Mouse (Mus musculus) bone marrow macrophage, adult 2 months (primary cell): ENCODE measurements at regions not wholly inside any gene's neighbourhood (a gene's known extent, or its start where the extent isn't known, plus 50 kb on each side); places are given as distances from the start of the nearest gene placed in this dataset.
"Not testable (repeated sequence)": the region's sequence is repeated elsewhere in the genome, so short reads cannot be mapped to it uniquely, and the experiment has no call there.

ENCODE experiments used
- H3K27ac ChIP-seq: 2 replicates; pipeline ENCODE4 v1.5.1; 2012; ENCODE audit warnings: low read depth, low read length; ENCODE audit not compliant: insufficient read depth
- H3K4me1 ChIP-seq: 2 replicates; pipeline ENCODE4 v1.6.1; 2012; ENCODE audit warnings: low read length; ENCODE audit not compliant: control insufficient read depth, insufficient read depth
- H3K4me3 ChIP-seq: 2 replicates; pipeline ENCODE4 v1.5.1; 2012; ENCODE audit warnings: mild to moderate bottlenecking, low read length, moderate library complexity; ENCODE audit not compliant: insufficient read depth
- CTCF ChIP-seq: IDR thresholded peaks from 2 replicates; pipeline ENCODE4 v1.5.1; 2012; ENCODE audit warnings: low read depth, mild to moderate bottlenecking, low read length, moderate library complexity
- POLR2A ChIP-seq: IDR thresholded peaks from 2 replicates; pipeline ENCODE4 v1.6.1; 2012; ENCODE audit warnings: mild to moderate bottlenecking, low read depth, low read length, borderline replicate concordance

DNA sequence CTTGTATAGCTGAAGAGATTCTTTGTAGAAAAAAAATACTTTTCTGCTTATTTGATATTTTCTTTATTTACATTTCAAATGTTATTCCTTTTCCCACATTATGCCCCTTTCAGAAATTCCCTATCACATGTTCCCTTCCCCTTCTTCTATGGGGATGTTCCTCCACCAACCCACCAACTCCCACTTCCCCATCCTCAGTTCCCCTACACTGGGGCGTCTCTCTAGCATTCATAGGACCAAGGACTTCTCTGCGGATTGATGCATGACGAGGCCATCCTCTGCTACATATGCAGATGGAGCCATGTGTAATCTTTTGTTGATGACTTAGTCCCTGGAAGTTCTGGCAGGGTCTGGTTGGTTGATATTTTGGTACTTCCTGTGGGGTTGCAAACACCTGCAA is 520.5 kb upstream of the Zfp386 start:
- 0 out of 2 replicates have a peak, but pooled peaks cover 2% of the 10 kb centered on the region for H3K4me1 ChIP-seq
- H3K4me3 ChIP-seq: no peak overlapping the region
- no peak overlapping the region for H3K27ac ChIP-seq
- TF ChIP-seq CTCF (no peak), POLR2A (no peak)

DNA sequence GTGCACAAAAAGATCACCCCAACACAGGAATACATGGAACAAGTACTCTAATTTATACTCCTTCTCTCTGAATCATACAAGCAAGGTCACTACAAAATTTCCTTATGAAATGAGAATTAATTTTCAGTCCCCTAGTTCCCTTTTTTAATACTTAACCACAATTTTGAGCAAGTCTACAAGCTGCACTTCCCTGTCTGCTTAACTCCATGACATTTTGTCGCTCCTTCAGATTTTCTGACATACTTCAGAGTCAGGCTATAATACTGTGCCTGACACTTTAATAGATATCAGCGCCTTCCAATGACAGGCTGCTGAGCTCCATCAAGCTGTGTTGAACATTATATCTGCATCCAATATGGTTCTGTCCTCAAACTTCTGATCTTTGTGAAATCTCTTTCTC is 505.0 kb upstream of the Zfp386 start:
- H3K4me1 ChIP-seq: no peaks in the 10 kb centered on the region
- no peak overlapping the region for H3K4me3 ChIP-seq
- no peak overlapping the region for H3K27ac ChIP-seq
- no peak for TF ChIP-seq POLR2A
- TF ChIP-seq CTCF: no peak

DNA sequence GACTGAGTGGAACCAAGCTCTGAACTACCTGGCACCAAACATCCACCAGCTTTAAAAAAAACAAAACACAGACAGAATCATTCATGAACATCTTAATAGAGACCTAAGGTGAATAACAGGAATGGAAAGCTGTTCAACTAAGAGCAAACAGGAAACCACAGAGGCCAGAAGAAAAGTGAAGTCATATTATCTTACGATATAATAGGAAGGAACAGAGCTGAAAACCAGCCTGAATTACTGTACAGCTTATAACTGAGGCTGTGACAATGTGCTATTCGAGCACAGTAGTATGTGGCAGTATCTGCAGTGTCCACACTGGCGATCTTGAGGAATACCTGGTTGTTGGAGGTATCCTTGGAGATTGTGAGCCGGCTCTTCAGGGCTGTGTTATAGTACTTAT is 480.6 kb upstream of the Zfp386 start:
- not testable (repeated sequence) for H3K4me1 ChIP-seq, H3K4me3 ChIP-seq, H3K27ac ChIP-seq

DNA sequence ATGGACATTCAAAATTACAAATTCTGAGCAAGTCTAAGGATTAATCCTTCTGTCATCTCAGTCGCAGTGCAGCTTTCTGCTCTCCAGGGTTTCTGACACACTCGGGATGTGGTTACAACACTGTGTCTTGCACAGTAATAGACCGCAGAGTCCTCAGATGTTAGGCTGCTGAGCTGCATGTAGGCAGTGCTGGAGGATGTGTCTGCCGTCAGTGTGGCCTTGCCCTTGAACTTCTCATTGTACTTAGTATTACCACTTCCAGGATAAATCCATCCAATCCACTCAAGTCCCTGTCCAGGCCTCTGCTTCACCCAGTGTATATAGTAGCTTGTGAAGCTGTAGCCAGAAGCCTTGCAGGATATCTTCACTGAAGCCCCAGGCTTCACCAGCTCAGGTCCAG is 454.5 kb upstream of the Zfp386 start:
- not testable (repeated sequence) for H3K4me3 ChIP-seq, H3K27ac ChIP-seq, H3K4me1 ChIP-seq

DNA sequence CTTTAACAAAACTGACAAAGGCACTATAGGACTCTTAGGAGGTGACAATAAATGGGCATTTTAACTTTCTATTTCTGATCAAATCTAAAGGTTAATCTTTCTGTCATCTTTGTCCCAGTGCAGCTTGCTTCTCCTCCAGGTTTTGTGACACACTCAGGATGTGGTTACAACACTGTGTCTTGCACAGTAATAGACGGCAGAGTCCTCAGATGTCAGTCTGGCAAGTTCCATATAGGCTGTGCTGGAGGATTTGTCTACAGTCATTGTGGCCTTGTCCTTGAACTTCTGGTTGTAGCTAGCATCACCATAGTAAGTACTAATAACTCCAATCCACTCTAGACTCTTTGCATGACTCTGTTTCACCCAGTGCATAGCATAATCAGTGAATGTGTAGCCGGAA is 443.8 kb upstream of the Zfp386 start:
- Histone ChIP-seq H3K4me1 (no peaks in the 10 kb centered on the region), H3K4me3 (no peak overlapping the region), H3K27ac (no peak overlapping the region)
- no peak for TF ChIP-seq POLR2A
- no peak for TF ChIP-seq CTCF

DNA sequence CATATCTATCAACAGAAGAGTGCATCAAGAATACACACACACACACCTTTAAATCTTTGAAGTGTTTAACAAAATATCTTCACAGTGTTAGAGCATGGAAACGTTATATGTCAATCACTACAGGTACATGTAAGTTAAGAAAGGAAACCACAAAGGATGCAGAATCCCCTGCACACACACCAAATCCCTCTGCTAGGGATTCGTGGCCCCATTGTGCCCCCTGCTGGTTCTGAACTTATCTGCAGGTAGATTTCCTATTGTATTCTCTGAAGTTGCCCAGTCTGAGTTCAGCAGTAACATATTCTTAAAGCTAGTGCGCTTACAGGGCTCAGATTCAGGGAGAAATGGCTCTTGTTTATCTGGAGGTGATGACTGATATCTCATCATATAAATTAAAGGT is 442.6 kb upstream of the Zfp386 start:
- Histone ChIP-seq H3K4me1 (no peaks in the 10 kb centered on the region), H3K27ac (no peak overlapping the region), H3K4me3 (no peak overlapping the region)
- TF ChIP-seq POLR2A: no peak
- TF ChIP-seq CTCF: peak; percentile 26; the same call in 1 of the 2 replicates

DNA sequence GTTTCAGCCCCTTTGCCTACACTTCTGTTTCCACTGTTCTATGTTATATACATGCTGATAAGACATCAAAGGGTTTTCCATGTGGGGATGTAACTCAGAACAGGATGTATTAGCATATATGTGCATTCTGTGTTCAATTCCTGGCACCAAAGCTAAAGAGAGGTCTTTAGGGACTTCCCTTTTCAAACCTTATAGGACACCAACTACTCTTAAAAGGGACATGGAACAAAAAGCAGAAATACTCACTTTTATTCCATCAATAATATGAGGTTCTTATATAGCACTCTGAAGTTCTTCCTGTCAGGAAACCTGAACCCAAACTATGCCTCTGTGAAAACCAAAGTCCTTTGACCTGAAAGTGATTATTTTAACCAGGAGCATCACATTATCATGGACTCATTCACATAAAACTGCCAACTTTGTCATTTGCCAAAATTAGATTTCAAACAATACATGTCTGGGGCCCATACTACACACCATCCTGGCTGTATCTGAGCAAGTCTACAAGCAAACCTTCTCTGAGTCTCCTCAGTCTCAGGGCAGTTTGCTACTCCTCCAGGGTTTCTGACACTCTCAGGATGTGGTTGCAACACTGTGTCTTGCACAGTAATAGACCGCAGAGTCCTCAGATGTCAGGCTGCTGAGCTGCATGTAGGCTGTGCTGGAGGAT is 424.8 kb upstream of the Zfp386 start:
- H3K27ac ChIP-seq, H3K4me1 ChIP-seq: not testable (repeated sequence)

DNA sequence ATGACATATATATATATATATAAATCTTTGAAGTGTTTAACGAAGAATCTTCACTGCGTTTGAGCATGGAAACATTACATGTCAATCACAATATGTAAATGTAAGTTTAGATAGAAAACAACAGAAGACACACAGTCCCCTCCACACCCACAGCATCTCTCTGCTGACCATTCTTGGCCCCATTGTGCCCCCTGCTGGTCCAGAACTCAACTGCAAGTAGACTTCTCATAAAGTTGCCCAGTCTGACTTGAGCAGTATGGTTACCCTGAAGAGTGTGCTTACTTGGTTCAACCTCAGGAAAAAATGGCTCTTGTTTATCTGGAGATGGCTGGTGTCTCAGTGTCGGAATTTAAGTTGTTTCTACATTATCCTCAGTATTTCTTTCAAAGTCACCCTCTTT is 423.3 kb upstream of the Zfp386 start:
- Histone ChIP-seq H3K4me1 (no peaks in the 10 kb centered on the region), H3K4me3 (no peak overlapping the region), H3K27ac (no peak overlapping the region)
- TF ChIP-seq POLR2A: no peak
- no peak for TF ChIP-seq CTCF

More for the DNA sequence above, 424.8 kb upstream of the Zfp386 start:
- not testable (repeated sequence) for H3K4me3 ChIP-seq

DNA sequence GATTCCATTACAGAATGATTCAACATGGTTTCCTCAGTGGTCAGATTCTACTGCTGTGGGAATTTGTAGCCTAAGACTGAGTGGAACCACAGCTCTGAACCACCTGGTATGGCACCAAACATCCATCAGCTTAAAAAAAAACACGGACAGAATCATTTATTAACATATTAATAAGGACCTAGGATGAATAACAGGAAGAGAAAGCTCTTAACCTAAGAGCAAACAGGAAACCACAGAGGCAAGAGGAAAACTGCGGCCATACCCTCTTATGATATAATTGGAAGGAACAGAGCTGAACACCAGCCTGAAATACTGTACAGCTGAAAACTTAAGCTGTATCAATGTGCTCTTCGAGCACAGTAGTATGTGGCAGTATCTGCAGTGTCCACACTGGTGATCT is 399.9 kb upstream of the Zfp386 start:
- H3K4me3 ChIP-seq: no peak overlapping the region
- no peak overlapping the region for H3K27ac ChIP-seq
- no peak for TF ChIP-seq CTCF
- TF ChIP-seq POLR2A: no peak
- H3K4me1 ChIP-seq: no peaks in the 10 kb centered on the region

DNA sequence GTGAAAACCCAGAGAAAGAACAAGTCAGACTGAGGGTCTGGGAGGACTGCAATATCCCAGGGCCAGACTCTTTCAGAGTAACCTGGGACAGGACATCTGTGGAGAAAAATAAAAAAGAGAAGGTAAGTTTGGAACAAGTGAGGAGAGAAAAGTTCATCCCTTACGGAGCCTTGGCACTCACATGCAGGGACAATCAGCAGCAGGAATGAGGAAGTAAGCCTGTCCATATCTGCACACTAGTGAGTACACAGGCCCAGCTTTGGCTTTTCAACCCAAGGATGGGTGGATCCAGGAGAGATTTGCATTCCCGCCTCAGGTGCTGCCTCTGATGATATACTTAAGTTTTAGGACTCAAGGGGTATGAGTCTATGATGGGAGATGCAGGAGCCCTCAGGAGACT is 399.4 kb upstream of the Zfp386 start:
- not testable (repeated sequence) for H3K27ac ChIP-seq, H3K4me3 ChIP-seq, H3K4me1 ChIP-seq

DNA sequence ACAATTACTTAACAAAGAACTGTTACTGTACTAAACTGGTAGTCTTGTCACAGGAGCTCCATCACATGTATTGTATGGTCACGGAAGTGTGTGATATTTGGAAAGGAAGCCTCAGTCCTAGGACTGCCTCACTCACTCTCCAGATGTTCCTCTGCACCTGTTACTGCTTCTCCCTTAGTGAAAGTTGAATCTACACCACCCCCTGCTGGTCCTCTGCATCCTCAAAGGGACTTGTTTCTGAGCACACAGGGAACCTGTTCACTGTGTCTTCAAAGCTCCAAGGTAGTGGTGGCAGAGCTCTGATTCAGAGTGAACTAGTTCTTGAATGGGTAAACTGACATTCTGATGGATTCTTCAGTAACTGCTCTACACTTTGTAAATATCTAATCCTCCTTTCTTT is 391.7 kb upstream of the Zfp386 start:
- Histone ChIP-seq H3K4me1 (no peaks in the 10 kb centered on the region), H3K4me3 (no peak overlapping the region), H3K27ac (no peak overlapping the region)
- no peak for TF ChIP-seq CTCF

DNA sequence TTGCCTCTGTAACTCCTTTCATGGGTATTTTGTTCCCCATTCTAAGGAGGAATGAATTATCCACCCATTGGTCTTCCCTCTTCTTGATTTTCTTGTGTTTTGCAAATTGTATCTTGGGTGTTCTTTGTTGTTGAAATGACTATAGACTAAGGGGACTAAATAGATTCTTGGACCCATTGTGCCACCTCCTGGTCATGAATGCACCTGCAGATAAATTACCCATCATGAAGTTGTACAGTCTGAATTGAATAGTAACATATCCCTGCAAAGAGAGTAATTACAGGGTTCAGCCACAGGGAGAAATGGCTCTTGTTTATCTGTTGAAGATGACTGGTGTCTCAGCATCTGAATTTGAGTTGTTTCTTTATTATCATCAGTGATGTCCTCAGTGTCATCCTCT is 383.4 kb upstream of the Zfp386 start:
- not testable (repeated sequence) for H3K27ac ChIP-seq, H3K4me1 ChIP-seq, H3K4me3 ChIP-seq

DNA sequence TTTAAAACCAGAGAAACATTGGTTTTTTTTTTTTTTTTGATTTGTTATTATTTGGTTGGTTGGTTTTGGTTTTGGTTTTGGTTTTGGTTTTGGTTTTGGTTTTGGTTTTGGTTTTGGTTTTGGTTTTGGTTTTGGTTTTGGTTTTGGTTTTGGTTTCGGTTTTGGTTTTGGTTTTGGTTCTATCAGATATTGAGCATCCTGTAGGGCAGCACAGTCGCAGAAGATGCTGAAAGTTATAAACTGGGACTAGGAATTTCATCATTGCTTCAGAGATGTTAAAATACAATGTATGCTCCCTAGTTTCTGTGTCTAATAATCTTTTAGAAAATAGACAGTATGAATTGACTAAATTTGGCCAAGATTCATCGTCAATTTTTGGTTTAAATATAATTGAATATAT is 375.8 kb upstream of the Zfp386 start:
- not testable (repeated sequence) for H3K4me3 ChIP-seq, H3K27ac ChIP-seq, H3K4me1 ChIP-seq
